Mouse (Mus musculus): ENCODE measurements around the gene Ccl4.

Gene Ccl4

DNA sequence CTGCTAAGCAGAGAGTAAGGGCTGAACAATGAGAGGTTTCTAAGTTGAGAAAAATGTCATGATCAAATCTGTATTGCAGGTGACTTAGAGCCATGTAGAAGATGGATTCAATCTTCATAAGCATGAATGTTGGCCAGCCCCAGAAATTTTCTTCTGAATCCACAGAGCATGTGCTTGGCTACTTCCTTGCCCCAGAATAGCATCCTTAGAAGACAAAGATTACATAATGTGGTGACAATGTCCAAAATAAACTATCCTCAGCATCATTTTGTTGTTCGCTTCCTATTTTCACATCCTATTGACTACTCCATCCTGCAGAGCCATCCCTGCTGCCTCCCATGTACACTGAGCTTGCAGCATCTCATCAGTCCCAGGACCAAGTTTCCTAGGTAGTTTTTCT lies 13.3 kb downstream of the Ccl4 start:
- no peak for DNase-seq (ENCODE audit: inconsistent ontology term)

DNA sequence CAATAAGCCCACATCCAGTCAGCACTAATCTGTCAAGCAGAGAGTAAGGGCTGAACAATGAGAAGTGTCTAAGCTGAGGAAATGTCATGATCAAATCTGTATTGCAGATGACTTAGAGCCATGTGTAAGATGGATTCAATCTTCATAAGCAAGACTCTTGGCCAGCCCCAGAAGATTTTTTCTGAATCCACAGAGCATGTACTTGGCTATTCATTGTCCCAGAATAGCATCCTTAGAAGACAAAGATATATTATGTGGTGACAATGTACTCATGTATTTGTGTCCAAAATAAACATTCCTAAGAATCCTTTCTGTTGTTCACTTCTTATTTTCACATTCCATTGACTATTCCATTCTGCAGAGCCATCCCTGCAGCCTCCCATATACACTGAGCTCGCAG lies 27.5 kb downstream of the Ccl4 start:
- peak; percentile 51 for DNase-seq (ENCODE audit: inconsistent ontology term)

DNA sequence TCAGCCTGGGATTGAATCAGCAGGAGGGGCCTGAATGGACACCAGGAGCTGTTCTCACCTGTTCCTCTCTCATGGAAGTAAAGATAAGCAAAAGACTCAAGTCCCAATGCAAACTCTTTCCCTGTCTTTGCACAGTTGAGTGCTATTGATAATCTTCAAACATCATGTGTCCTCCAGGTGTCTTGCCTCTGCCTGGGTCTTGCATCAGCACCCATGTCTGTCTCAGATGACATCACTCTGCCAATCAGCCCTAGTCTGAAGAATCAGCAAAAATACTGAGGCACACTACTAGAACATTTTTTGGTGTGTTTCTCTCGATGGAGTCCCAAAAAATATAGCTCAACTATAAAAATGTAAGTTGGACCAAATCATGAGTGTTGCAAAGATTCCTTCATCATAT lies 29.6 kb downstream of the Ccl4 start:
- DNase-seq (ENCODE audit: inconsistent ontology term) = no peak

DNA sequence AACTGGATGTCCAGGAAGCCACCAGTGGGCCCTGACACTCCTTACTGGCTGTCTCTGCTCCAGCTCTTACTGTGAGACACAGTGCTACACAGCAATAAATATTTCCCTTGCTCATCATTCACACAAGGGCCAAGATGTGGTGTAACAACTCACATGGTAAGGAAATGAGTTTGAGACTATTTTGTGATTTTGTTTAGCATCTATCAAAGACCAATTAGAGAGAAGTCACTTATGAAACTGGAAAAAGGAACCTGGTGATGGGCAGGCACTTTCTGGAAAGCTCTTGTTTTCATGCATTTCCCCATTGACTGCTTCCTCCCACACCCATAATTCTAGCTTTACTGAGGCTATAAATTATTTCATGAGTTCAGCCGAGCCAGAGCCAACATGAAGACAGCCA lies 41.3 kb downstream of the Ccl4 start, which contains the start of gene Wfdc17:
Wfdc17 (plus strand) TSS at position 287 of the 400 bp plus-strand sequence.
- no peak for DNase-seq (ENCODE audit: inconsistent ontology term)

DNA sequence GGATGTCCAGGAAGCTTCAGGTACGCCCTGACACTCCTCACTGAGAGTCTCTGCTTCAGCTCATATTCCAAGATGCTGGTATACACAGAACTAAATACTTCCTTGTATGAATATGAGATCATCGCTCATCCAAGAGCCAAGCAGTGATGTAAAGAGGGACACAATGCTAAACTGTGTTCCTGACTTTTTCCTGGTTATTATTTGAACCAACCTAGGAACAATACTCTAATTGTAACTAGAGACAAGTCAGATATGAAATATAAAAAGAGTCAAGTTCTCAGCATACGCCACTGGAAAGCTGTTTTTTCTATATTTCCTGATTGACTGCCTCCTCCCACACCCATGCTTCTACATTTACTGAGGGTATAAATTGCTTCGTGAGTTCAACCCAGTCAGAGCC lies 46.3 kb downstream of the Ccl4 start, which contains the start of gene Wfdc18:
Wfdc18 (plus strand) TSS at position 301 of the 400 bp plus-strand sequence.
- DNase-seq (ENCODE audit: inconsistent ontology term) = no peak

DNA sequence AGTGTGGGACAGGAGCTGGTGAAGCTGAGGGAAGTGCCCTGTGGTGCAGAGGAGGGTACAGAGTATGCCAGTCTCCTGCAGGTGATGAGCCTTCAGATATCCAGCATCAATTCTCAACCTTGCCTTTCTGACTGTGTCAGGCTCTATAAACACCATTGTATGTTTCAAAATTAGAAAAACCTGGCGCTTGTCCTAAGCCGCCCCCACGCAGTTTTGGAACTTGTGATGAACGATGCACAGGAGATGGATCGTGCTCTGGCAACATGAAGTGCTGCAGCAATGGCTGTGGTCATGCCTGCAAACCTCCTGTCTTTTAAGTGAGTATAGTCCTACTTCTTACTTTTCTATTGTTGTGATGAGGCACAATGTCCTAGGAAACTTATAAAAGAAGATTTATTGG lies 47.3 kb downstream of the Ccl4 start:
- no peak for DNase-seq (ENCODE audit: inconsistent ontology term)

DNA sequence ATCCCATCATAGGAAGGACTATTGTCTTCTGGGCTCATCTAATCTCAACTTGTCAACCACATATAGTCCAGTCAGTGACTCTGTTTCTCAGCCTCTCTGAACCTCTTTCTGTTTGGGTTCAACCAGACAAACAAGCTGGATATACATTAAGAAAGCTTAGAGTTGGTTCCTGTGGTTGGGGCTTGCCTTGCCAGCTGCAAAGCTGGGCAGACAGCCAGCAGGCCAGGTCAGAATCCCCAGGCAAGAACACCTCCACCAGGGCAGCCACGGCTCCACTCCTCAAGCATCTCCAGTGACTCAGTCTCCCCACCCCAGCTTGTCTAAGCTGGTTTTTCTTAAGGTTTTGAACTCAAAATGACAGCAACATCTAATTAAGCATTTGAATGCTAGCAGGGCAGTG lies 50.3 kb downstream of the Ccl4 start:
- no peak for DNase-seq (ENCODE audit: inconsistent ontology term)

DNA sequence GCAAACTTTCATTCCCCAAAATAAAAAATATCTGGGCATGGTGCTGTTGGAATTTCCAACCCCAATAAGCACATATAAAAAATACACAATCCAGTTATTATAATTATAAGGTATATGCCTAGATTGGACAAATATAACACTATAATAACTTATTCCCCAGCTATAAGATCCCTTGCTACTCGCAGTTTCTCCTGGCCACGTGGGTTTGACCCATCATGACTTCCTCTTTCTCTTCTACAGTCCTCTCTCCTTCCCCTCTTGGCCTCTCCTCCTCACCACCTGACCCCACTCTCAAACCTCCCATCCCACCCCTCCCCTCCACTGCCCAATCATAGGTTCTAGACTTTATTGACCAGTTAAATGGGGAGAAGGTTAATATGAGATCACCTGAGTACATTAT lies 51.5 kb downstream of the Ccl4 start:
- DNase-seq (ENCODE audit: inconsistent ontology term) = no peak
